Mouse (Mus musculus) 416B (cell line): Measurements from ENCODE around the gene Gm16506.
"Not testable (repeated sequence)": the region's sequence is repeated elsewhere in the genome, so short reads cannot be mapped to it uniquely, and the experiment has no call there.

Experiments
- DNase-seq: peaks from one replicate; pipeline ENCODE4 v3.0.0; 2011; ENCODE audit warnings: low read depth

The Gm16506 gene

GRCm38 (mm10) chr14:43727385-43727784, at the start of gene Gm16506:
Gene Gm16506, minus strand, starts transcription at chr14:43727485.
- DNase-seq = not testable (repeated sequence)

- DNase-seq = not testable (repeated sequence)
These were observed 20.3 kb upstream of the Gm16506 start, which contains the start of gene Gm6526 for GRCm38 (mm10) chr14:43747566-43747965. Gene Gm6526, plus strand, starts transcription at chr14:43747866.

- not testable (repeated sequence) for DNase-seq
These were observed 29.7 kb downstream of the Gm16506 start, which contains the start of gene Gm7324 for GRCm38 (mm10) chr14:43697621-43698020. Gene Gm7324, plus strand, starts transcription at chr14:43697828.

GRCm38 (mm10) chr14:43677099-43677498, 50.2 kb downstream of the Gm16506 start, which contains the start of gene Gm8165:
Gene Gm8165, minus strand, starts transcription at chr14:43677199.
- DNase-seq = not testable (repeated sequence)
